Mouse (Mus musculus): Measurements from ENCODE around the gene Fgf14. TPM values are rescaled to one million over a fixed set of nuclear protein-coding genes. Genes with fewer than 3 reads are reported as not detected.
"Not testable (repeated sequence)": the region's sequence is repeated elsewhere in the genome, so short reads cannot be mapped to it uniquely, and the experiment has no call there.

The Fgf14 gene
- polyA plus RNA-seq, 1 experiment from 2014 or later = 0.34 TPM

DNA sequence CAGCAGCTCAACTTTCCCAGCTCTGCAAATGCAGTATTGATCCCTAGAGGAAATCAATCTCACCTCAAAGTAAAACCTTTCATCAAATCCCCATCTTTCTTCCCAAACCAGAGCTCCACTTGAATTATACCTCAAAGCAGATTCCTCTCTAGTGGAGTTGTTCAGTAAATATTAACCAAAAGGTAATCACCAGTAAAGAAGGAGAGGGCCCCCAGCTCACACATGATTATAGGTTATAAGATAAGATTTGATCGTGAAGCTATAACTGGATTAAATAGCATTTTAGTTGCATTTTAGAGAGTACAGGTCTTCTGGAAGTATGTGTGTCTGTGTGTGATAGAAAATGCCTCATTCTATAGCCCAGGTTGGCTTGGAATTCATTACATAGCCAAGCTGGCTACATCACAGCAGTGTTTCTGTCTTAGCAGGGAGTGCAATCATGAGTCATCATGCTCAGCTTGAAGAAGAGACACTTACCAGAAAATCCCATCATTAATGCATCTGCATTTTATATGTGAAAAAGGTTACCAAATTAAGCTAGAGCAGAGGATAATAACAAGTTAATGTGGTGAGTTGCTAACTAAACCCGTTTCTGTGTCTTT is 202.8 kb downstream of the Fgf14 start:
- Histone ChIP-seq H3K27ac (no peak overlapping the region), H3K4me3 (replicated peaks) (no peak overlapping the region), H3K9me3 (no peaks in the 10 kb centered on the region), H3K4me1 (replicated peaks) (no peaks in the 10 kb centered on the region), H3K9ac (replicated peaks) (no peak overlapping the region), H3K27me3 (no peaks in the 10 kb centered on the region), H3K4me2 (no peak overlapping the region), H3K36me3 (no peaks in the 10 kb centered on the region)
- ATAC-seq (ENCODE audit: insufficient number of reproducible peaks, insufficient read depth, low FRiP score, low TSS enrichment, low read depth) = no peak
- WGBS = 69% methylated on average over 2 of the region's 2 CpGs

GRCm38 (mm10) chr14:124470909-124471308 is 206.0 kb downstream of the Fgf14 start:
- Histone ChIP-seq H3K9me3 (no peaks in the 10 kb centered on the region), H3K27me3 (no peaks in the 10 kb centered on the region), H3K4me1 (replicated peaks) (no peaks in the 10 kb centered on the region), H3K4me3 (replicated peaks) (no peak overlapping the region), H3K4me2 (no peak overlapping the region), H3K27ac (no peak overlapping the region), H3K36me3 (no peaks in the 10 kb centered on the region), H3K9ac (replicated peaks) (no peak overlapping the region)
- ATAC-seq (ENCODE audit: insufficient number of reproducible peaks, insufficient read depth, low FRiP score, low TSS enrichment, low read depth) = no peak
- WGBS = 74% methylated on average over 2 of the region's 2 CpGs

- 100% methylated on average over 1 of the region's 1 CpGs for WGBS
- no peak for ATAC-seq (ENCODE audit: insufficient number of reproducible peaks, insufficient read depth, low FRiP score, low TSS enrichment, low read depth)
- H3K4me1 ChIP-seq (replicated peaks) = no peaks in the 10 kb centered on the region
- H3K27me3 ChIP-seq = no peaks in the 10 kb centered on the region
- no peak overlapping the region for H3K27ac ChIP-seq
- no peak overlapping the region for H3K4me3 ChIP-seq (replicated peaks)
- no peaks in the 10 kb centered on the region for H3K9me3 ChIP-seq
- H3K36me3 ChIP-seq = no peaks in the 10 kb centered on the region
- H3K4me2 ChIP-seq = no peak overlapping the region
- H3K9ac ChIP-seq (replicated peaks) = no peak overlapping the region
Measured at GRCm38 (mm10) chr14:124455120-124455519, 221.8 kb downstream of the Fgf14 start.

DNA sequence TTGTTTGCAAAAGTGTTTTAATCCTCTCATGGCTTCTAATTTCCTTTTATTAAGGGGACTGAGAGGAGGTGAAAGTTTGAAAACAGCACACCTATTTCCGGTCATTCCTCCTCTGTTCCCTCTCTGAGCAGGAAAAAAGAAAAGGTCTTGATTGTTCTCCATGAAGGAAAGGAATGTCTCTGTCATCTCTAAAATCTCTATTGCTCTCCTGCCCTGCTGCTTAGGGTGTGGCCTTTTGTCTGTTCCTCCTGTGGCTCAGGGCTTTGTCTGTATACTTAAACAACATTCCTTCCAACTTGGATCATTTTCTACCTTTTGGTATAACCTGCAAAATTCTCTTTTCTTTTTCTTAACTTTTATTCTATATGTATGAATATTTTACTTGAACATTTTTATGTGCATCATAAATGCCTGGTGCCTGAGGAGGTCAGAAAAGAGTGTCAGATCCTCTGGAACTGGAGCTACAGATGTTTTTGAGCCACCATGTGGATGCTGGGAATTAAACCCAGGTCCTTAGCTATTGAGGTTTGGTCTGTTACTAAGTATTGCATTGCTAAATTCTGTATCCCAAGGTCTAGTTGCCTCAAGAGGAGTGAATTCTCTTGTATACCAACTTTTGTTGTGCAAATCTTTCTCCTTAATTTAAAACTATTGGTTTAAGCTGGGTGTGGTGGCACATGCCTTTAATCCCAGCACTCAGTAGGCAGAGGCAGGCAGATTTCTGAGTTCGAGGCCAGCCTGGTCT is 230.7 kb downstream of the Fgf14 start:
- no peaks in the 10 kb centered on the region for H3K4me1 ChIP-seq (replicated peaks)
- H3K27me3 ChIP-seq = no peaks in the 10 kb centered on the region
- no peaks in the 10 kb centered on the region for H3K9me3 ChIP-seq
- ATAC-seq (ENCODE audit: insufficient number of reproducible peaks, insufficient read depth, low FRiP score, low TSS enrichment, low read depth) = no peak
- no peak overlapping the region for H3K27ac ChIP-seq
- no peaks in the 10 kb centered on the region for H3K36me3 ChIP-seq
- H3K9ac ChIP-seq (replicated peaks) = no peak overlapping the region
- H3K4me2 ChIP-seq = no peak overlapping the region
- WGBS = 65% methylated on average over 2 of the region's 2 CpGs
- H3K4me3 ChIP-seq (replicated peaks) = no peak overlapping the region

DNA sequence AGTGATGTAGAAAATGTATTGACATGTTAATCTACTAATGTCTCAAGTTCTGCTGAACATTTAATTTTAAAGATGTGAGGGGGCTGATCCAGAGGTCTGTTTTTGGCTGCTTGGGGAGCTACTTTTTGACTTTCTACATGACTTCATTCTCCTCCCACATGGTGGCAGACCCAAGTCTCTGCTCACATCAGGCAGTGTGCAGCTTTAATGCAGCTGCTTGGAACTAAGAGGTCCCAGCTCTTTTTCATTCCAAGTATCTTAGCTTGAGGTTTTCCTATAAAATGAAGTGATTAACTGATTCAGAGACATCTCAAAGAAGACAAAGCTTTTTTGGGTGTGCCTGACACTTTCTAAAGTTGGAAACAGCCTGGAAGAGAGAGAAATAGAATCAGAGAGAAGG is 232.1 kb downstream of the Fgf14 start:
- H3K27ac ChIP-seq = no peak overlapping the region
- no peak overlapping the region for H3K4me3 ChIP-seq (replicated peaks)
- no peaks in the 10 kb centered on the region for H3K9me3 ChIP-seq
- ATAC-seq (ENCODE audit: insufficient number of reproducible peaks, insufficient read depth, low FRiP score, low TSS enrichment, low read depth) = no peak
- no peak overlapping the region for H3K9ac ChIP-seq (replicated peaks)
- no peaks in the 10 kb centered on the region for H3K36me3 ChIP-seq
- H3K27me3 ChIP-seq = no peaks in the 10 kb centered on the region
- H3K4me1 ChIP-seq (replicated peaks) = no peaks in the 10 kb centered on the region
- H3K4me2 ChIP-seq = no peak overlapping the region

- not testable (repeated sequence) for H3K27ac ChIP-seq; H3K9ac ChIP-seq (replicated peaks); H3K4me2 ChIP-seq; H3K27me3 ChIP-seq; H3K4me3 ChIP-seq (replicated peaks); H3K9me3 ChIP-seq; H3K36me3 ChIP-seq; ATAC-seq (ENCODE audit: insufficient number of reproducible peaks, insufficient read depth, low FRiP score, low TSS enrichment, low read depth); H3K4me1 ChIP-seq (replicated peaks)
- WGBS = 35% methylated on average over 3 of the region's 3 CpGs
Measured at GRCm38 (mm10) chr14:124439298-124439697, 237.6 kb downstream of the Fgf14 start.

DNA sequence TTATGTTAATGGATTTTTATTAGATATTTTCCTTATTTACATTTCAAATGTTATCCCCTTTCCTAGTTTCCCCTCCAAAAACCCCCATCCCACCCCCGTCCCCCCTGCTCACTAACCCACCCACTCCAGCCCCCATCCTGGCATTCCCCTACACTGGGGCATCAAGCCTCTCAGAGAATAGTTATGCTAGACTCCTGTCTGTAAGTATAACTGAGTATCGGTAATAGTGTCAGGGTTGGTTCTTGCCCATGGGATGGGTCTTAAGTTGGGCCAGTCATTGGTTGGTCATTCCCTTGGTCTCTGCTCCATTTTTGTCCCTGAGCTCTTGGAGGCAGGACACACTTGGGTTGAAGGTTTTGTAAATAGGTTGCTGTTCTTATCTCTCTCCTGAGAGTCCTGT is 265.0 kb downstream of the Fgf14 start:
- ATAC-seq (ENCODE audit: insufficient number of reproducible peaks, insufficient read depth, low FRiP score, low TSS enrichment, low read depth) = no peak
- WGBS = 89% methylated on average over 2 of the region's 2 CpGs

DNA sequence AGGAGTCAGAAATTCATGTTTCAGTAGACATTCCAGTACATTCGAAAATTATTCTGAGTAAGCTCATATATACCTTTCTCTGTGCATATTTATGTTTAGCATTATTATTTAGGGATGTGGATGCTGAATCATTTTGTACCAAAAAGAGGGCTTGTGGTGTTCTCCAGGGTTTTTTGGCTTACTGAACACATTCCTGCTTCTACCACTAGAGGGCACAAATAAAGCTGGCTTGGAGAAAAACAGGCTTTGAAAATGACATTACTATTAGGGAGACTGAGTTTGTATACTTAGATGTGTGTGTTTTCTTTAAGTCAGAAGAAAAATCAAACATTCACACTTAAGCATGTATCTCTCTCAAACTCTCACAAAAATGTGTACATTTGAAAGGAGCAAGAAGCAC is 266.0 kb downstream of the Fgf14 start:
- no peaks in the 10 kb centered on the region for H3K27me3 ChIP-seq
- WGBS = 0% methylated on average over 1 of the region's 1 CpGs
- no peak overlapping the region for H3K4me3 ChIP-seq (replicated peaks)
- H3K9ac ChIP-seq (replicated peaks) = no peak overlapping the region
- no peaks in the 10 kb centered on the region for H3K9me3 ChIP-seq
- H3K27ac ChIP-seq = no peak overlapping the region
- H3K36me3 ChIP-seq = no peaks in the 10 kb centered on the region
- H3K4me1 ChIP-seq (replicated peaks) = no peaks in the 10 kb centered on the region
- ATAC-seq (ENCODE audit: insufficient number of reproducible peaks, insufficient read depth, low FRiP score, low TSS enrichment, low read depth) = no peak
- H3K4me2 ChIP-seq = no peak overlapping the region

More for the DNA sequence above, 265.0 kb downstream of the Fgf14 start:
- Histone ChIP-seq H3K4me1 (replicated peaks) (no peaks in the 10 kb centered on the region), H3K9ac (replicated peaks) (no peak overlapping the region), H3K36me3 (no peaks in the 10 kb centered on the region), H3K4me3 (replicated peaks) (no peak overlapping the region), H3K9me3 (no peaks in the 10 kb centered on the region), H3K27me3 (no peaks in the 10 kb centered on the region), H3K4me2 (no peak overlapping the region), H3K27ac (no peak overlapping the region)

- no peak for ATAC-seq (ENCODE audit: insufficient number of reproducible peaks, insufficient read depth, low FRiP score, low TSS enrichment, low read depth)
Measured at GRCm38 (mm10) chr14:124328391-124328790, 348.5 kb downstream of the Fgf14 start.

GRCm38 (mm10) chr14:124319017-124319718 is 357.8 kb downstream of the Fgf14 start:
- no peak overlapping the region for H3K9ac ChIP-seq (replicated peaks)

More at GRCm38 (mm10) chr14:124328391-124328790, 348.5 kb downstream of the Fgf14 start:
- H3K27ac ChIP-seq = no peak overlapping the region
- H3K4me1 ChIP-seq (replicated peaks) = no peaks in the 10 kb centered on the region
- H3K4me2 ChIP-seq = no peak overlapping the region
- H3K9ac ChIP-seq (replicated peaks) = no peak overlapping the region
- H3K36me3 ChIP-seq = no peaks in the 10 kb centered on the region
- no peaks in the 10 kb centered on the region for H3K27me3 ChIP-seq
- no peaks in the 10 kb centered on the region for H3K9me3 ChIP-seq
- no peak overlapping the region for H3K4me3 ChIP-seq (replicated peaks)

DNA sequence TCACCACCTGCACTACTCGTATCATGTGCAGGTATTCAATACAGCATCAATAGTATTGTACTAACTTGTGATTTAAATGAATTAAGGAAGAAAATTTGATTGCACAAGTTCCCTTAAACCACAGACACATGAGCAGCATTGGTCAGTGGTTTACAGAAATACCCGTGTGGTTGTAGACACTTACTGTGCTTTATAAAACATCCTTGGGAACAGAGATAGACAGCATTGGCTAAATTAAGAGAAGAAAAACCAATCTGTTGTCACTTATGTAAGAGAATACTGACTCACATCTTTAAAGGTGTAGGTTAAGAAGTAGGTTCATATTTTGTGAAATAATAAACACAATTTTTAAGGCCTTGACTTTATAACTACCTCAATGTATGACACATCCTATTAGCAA is 361.4 kb downstream of the Fgf14 start:
- Histone ChIP-seq H3K4me2 (no peak overlapping the region), H3K4me1 (replicated peaks) (no peaks in the 10 kb centered on the region), H3K27me3 (no peaks in the 10 kb centered on the region), H3K4me3 (replicated peaks) (no peak overlapping the region), H3K9me3 (no peaks in the 10 kb centered on the region), H3K9ac (replicated peaks) (no peak overlapping the region), H3K36me3 (no peaks in the 10 kb centered on the region), H3K27ac (no peak overlapping the region)
- no peak for ATAC-seq (ENCODE audit: insufficient number of reproducible peaks, insufficient read depth, low FRiP score, low TSS enrichment, low read depth)
- WGBS = 88% methylated on average over 2 of the region's 2 CpGs

More at GRCm38 (mm10) chr14:124319017-124319718, 357.8 kb downstream of the Fgf14 start:
- no peak for ATAC-seq (ENCODE audit: insufficient number of reproducible peaks, insufficient read depth, low FRiP score, low TSS enrichment, low read depth)
- H3K4me3 ChIP-seq (replicated peaks) = no peak overlapping the region
- no peaks in the 10 kb centered on the region for H3K9me3 ChIP-seq
- H3K27ac ChIP-seq = no peak overlapping the region
- no peaks in the 10 kb centered on the region for H3K4me1 ChIP-seq (replicated peaks)
- no peak overlapping the region for H3K4me2 ChIP-seq
- 56% methylated on average over 1 of the region's 1 CpGs for WGBS
- no peaks in the 10 kb centered on the region for H3K27me3 ChIP-seq
- no peaks in the 10 kb centered on the region for H3K36me3 ChIP-seq
